In the genomic region with DNA sequence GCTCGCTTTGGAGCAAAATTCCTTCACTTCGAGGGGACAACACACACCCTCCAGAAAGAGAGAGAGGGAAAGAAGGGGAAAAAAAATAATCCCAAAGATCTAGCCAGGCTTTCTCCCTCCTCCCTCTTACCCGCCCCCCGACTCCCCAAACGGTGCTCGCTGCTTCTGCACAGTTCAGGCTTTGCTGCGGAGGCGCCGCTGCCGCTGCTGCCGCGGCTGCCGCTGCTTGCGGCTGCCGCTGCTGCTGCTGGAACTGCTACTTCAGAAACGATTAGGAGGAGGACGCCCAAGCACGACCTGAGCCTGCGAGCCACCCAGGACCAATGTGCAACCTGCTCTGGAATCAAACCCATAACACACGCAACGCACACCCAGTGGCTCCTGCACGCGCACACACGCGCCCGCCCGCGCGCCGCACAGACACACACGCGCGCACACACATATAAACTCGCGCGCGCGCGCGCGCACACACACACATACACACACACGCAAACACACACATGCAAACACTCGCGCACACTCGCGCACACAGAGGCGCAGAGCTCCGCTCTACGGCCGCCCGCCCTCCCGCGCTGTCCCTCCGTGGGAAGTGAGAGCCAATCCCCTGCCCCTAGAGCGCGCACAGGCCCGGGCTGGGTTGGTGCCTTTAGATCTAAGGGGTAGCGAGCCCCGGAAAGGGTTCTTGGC, we compare ENCODE assay signal across 8 mouse cellular contexts. TPM values are rescaled to one million over a fixed set of nuclear protein-coding genes. Genes with fewer than 3 reads are reported as not detected.
A peak's percentile ranks its signal among the peaks of the same experiment; 100 is the strongest.
DNase-seq lines count a peak whose midpoint lies in the region; TF ChIP-seq lines count a peak whose summit lies in the region.

A gene (minus strand): TSS at position 51 of the 687 bp plus-strand sequence.

- DNase-seq in lung, adult 2 months, result no peak
- DNase-seq in lung, postnatal 25 days (ENCODE audit: low spot score), result no peak
- peak; percentile 32 to 61 for DNase-seq in cerebellum, postnatal 4 days (ENCODE audit: low spot score in 2 of 2)
- DNase-seq in gastrocnemius, postnatal 4 days (ENCODE audit: low spot score in 2 of 2), result peak; percentile 16 to 29
- peak; percentile 71 to 78 for DNase-seq in layer of hippocampus, postnatal 10 days (ENCODE audit: low spot score in 2 of 2)
- DNase-seq in lung, postnatal 14 days, result peak; percentile 10
- DNase-seq in right cerebral cortex, postnatal 36 days (ENCODE audit: low spot score in 2 of 2), result peak; percentile 74 to 79
- no peak for DNase-seq in natural killer cell, adult 2 months (ENCODE audit: low spot score in 2 of 2)

- WGBS in lung, adult 2 months, result 1% methylated on average over 59 of the region's 59 CpGs

- H3K4me3 ChIP-seq in lung, adult 2 months (replicated peaks; ENCODE audit: extremely low read depth, low read depth, low read length), result peak within 1 kb of the TSS; percentile 20

- no peaks in the 10 kb centered on the region for H3K4me1 ChIP-seq in lung, adult 2 months (ENCODE audit: control insufficient read depth, insufficient read depth, low read length)

- TF ChIP-seq CTCF in lung, adult 2 months (IDR thresholded peaks at IDR 0.05; ENCODE audit: insufficient read depth, low read length), result no peak

- TF ChIP-seq POLR2A in lung, adult 2 months (IDR thresholded peaks at IDR 0.05; ENCODE audit: borderline replicate concordance, extremely low read depth, low read depth, low read length), result no peak

RNA-seq across cellular contexts. Expression of the gene that starts here (rescaled TPM):
- polyA plus RNA-seq in lung, adult 2 months (2012; rRNA removed), result 0.07 and 0.36 TPM in 2 replicates
- total RNA-seq in gastrocnemius, postnatal 4 days (2021), result 1 to 10 TPM; 1.0 to 1.2 TPM
- total RNA-seq in layer of hippocampus, postnatal 10 days (2021), result 100 to 1,000 TPM; 183 to 230 TPM

Comparison
In these comparisons a context has a peak if more than half of its experiments do, and no peak if none do; other contexts are left out.
1. RNA of the gene that starts here (total RNA-seq): 183 to 230 TPM in layer of hippocampus, postnatal 10 days; 1.0 to 1.2 TPM in gastrocnemius, postnatal 4 days; every median in the first group is over 10 times any median in the second.
2. DNase-seq: peak in cerebellum, postnatal 4 days (2 of 2), gastrocnemius, postnatal 4 days (2 of 2), layer of hippocampus, postnatal 10 days (2 of 2), lung, postnatal 14 days (single experiment) and right cerebral cortex, postnatal 36 days (2 of 2); none in lung, adult 2 months (single experiment), lung, postnatal 25 days (single experiment) and natural killer cell, adult 2 months (0 of 2).